Comparison of ENCODE assay signal across 13 mouse cellular contexts in the genomic region with DNA sequence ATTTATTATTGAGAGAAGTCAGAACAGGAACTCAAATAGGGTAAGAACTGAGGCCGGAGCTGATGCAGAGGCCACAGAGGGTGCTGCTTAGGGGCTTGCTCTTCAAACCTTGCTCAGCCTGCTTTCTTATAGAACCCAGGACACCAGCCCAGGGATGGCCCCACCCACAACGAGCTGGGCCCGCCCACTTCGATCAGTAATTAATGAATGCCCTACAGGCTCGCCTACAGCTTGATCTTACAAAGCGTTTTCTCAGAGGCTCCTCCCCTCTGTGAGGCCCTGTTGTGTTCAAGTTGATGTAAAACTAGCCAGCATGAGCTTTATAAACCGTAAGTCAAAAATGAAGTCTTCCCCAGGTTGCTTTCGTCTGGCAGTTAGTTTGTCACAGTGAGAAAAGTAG.
"Had no signal": no experiment of that assay in that cellular context is flagged by ENCODE, and none has a peak within 500 bp of the region (broad histone marks: within the 10 kb centered on the region; RNA-seq: fewer than 3 reads in every experiment).

No protein-coding gene starts in this region.

- DNase-seq: lung, adult 18-20 months; lung, embryonic 14.5 days; lung, postnatal 10 days; lung, postnatal 4 days; right cerebral cortex, postnatal 14 days; thymus, adult 18-20 months; thymus, postnatal 14 days; thymus, postnatal 36 days had no signal

- H3K4me3 ChIP-seq: liver, embryonic 15.5 days; midbrain, embryonic 10.5 days; midbrain, embryonic 12.5 days; midbrain, embryonic 15.5 days; neural tube, embryonic 12.5 days had no signal

- H3K36me3 ChIP-seq: liver, embryonic 15.5 days; midbrain, embryonic 10.5 days; midbrain, embryonic 12.5 days; midbrain, embryonic 15.5 days; neural tube, embryonic 12.5 days had no signal

- ATAC-seq: midbrain, embryonic 15.5 days had no signal

- H3K9ac ChIP-seq: liver, embryonic 15.5 days; lung, embryonic 14.5 days; midbrain, embryonic 12.5 days; midbrain, embryonic 15.5 days; neural tube, embryonic 12.5 days had no signal

- H3K9me3 ChIP-seq: liver, embryonic 15.5 days; midbrain, embryonic 10.5 days; midbrain, embryonic 12.5 days; midbrain, embryonic 15.5 days; neural tube, embryonic 12.5 days had no signal

- H3K27ac ChIP-seq: liver, embryonic 15.5 days; midbrain, embryonic 10.5 days; midbrain, embryonic 12.5 days; midbrain, embryonic 15.5 days; neural tube, embryonic 12.5 days had no signal

- H3K4me2 ChIP-seq: liver, embryonic 15.5 days; lung, embryonic 14.5 days; midbrain, embryonic 12.5 days; midbrain, embryonic 15.5 days; neural tube, embryonic 12.5 days had no signal

- H3K4me1 ChIP-seq: liver, embryonic 15.5 days; midbrain, embryonic 10.5 days; midbrain, embryonic 12.5 days; midbrain, embryonic 15.5 days; neural tube, embryonic 12.5 days had no signal

- H3K27me3 ChIP-seq: liver, embryonic 15.5 days; midbrain, embryonic 12.5 days; midbrain, embryonic 15.5 days; neural tube, embryonic 12.5 days had no signal
